In the genomic region with DNA sequence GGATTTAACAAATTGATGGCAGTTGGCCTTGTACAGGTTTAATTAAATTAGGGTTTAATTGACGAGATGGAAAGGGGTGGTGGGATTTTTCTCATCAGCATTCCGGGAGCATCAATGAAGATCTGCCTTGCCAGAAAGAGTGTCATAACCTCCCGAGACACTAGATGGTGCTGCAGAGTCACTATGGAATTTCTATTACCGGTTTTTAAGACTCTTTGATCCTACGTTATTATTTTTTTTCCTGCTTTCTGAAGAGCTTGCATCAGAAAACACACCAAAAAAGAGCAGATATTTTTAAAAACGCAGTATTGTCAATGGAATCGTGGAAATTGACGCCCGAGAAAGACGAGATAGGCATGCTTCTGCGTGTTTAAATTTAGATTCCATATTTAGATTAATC, we compare ENCODE assay signal across 8 mouse cellular contexts.
A peak's percentile ranks its signal among the peaks of the same experiment; 100 is the strongest.
DNase-seq lines count a peak whose midpoint lies in the region; ATAC-seq and TF ChIP-seq lines count a peak whose summit lies in the region.

No protein-coding gene starts in this region.

- H3K27me3 ChIP-seq in forebrain, postnatal 0 days (ENCODE audit: insufficient read depth, low read length): no peaks in the 10 kb centered on the region; the same call in 1 of the 2 replicates
- peaks cover 7% of the 10 kb centered on the region; the same call in 1 of the 2 replicates for H3K27me3 ChIP-seq in limb, embryonic 10.5 days (ENCODE audit: low read depth, poor library complexity, severe bottlenecking)
- no peaks in the 10 kb centered on the region for H3K27me3 ChIP-seq in myocyte (ENCODE audit: control insufficient read depth, insufficient read depth, insufficient read length)

- H3K4me1 ChIP-seq in forebrain, postnatal 0 days (ENCODE audit: insufficient read depth): 0 out of 2 replicates have a peak, but pooled peaks cover 3% of the 10 kb centered on the region
- peaks cover 15% of the 10 kb centered on the region for H3K4me1 ChIP-seq in limb, embryonic 10.5 days

- H3K4me2 ChIP-seq in forebrain, postnatal 0 days (ENCODE audit: low read depth): peak overlapping the region; percentile 8; the same call in 1 of the 2 replicates
- peak overlapping the region; percentile 66 for H3K4me2 ChIP-seq in myocyte (ENCODE audit: low read depth)

- H3K79me2 ChIP-seq in myocyte (ENCODE audit: control insufficient read depth, insufficient read depth): no peaks in the 10 kb centered on the region

- H3K4me3 ChIP-seq in forebrain, postnatal 0 days (ENCODE audit: low read depth, low read length): no peak overlapping the region
- H3K4me3 ChIP-seq in limb, embryonic 10.5 days: no peak overlapping the region
- H3K4me3 ChIP-seq in myocyte: no peak overlapping the region

- TF ChIP-seq CTCF in forebrain, postnatal 0 days (IDR thresholded peaks at IDR 0.05; ENCODE audit: low read depth): peak; percentile 83

- TF ChIP-seq POLR2A in myocyte (IDR thresholded peaks at IDR 0.05; ENCODE audit: insufficient read length, low read depth): no peak

- no peak overlapping the region for H3K9ac ChIP-seq in forebrain, postnatal 0 days

- WGBS in forebrain, postnatal 0 days: 8% methylated on average over 11 of the region's 11 CpGs
- WGBS in limb, embryonic 10.5 days: 22% methylated on average over 11 of the region's 11 CpGs

- H3K36me3 ChIP-seq in forebrain, postnatal 0 days (ENCODE audit: insufficient read depth): no peaks in the 10 kb centered on the region
- no peaks in the 10 kb centered on the region for H3K36me3 ChIP-seq in limb, embryonic 10.5 days
- H3K36me3 ChIP-seq in myocyte (ENCODE audit: control insufficient read depth, insufficient read depth): no peaks in the 10 kb centered on the region

- no peak overlapping the region for H3ac ChIP-seq in myocyte (ENCODE audit: control insufficient read depth, insufficient read length)

- H3K9me3 ChIP-seq in forebrain, postnatal 0 days (ENCODE audit: low read length): 0 out of 2 replicates have a peak, but pooled peaks cover 5% of the 10 kb centered on the region
- no peaks in the 10 kb centered on the region for H3K9me3 ChIP-seq in limb, embryonic 10.5 days (replicated peaks)

- ATAC-seq in forebrain, postnatal 0 days: no peak

- H3K27ac ChIP-seq in forebrain, postnatal 0 days (ENCODE audit: low read depth, low read length): 0 out of 2 replicates have a peak overlapping the region, but pooled peaks have one; percentile 37
- no peak overlapping the region for H3K27ac ChIP-seq in limb, embryonic 10.5 days

- peak; percentile 78 for DNase-seq in testis, postnatal 10 days (ENCODE audit: low spot score)
- DNase-seq in testis, postnatal 14 days (ENCODE audit: low spot score): no peak
- peak; percentile 24 for DNase-seq in c-Kit-positive CD71-positive TER-119-negative erythroid progenitor cells, embryonic 14.5 days (ENCODE audit: low read depth)
- DNase-seq in forebrain, postnatal 0 days: peak; percentile 95
- peak; percentile 17 to 63 for DNase-seq in kidney, adult 8-10 months
- peak; percentile 63 for DNase-seq in limb, embryonic 10.5 days (ENCODE audit: low spot score)
- peak; percentile 56 for DNase-seq in thymus, postnatal 4 days

TF ChIP-seq in myocyte, 11 proteins besides CTCF, POLR2A, EP300 and RAD21:
- TF ChIP-seq MYOG (IDR thresholded peaks at IDR 0.05; ENCODE audit: control insufficient read depth in 1 of 3, insufficient read depth in 1 of 3, insufficient read length in 2 of 3, low read depth in 2 of 3): no peak
- no peak for TF ChIP-seq SRF (IDR thresholded peaks at IDR 0.05; ENCODE audit: control insufficient read depth, insufficient read length, low read depth)
- TF ChIP-seq E2F4 (IDR thresholded peaks at IDR 0.05; ENCODE audit: insufficient read depth): no peak
- no peak for TF ChIP-seq USF1 (IDR thresholded peaks at IDR 0.05; ENCODE audit: low read depth)
- TF ChIP-seq CEBPB (IDR thresholded peaks at IDR 0.05; ENCODE audit: insufficient read depth, poor library complexity, severe bottlenecking): no peak
- no peak for TF ChIP-seq TCF12 (IDR thresholded peaks at IDR 0.05; ENCODE audit: insufficient read depth, poor library complexity, severe bottlenecking)
- no peak for TF ChIP-seq MYOD1 (IDR thresholded peaks at IDR 0.05; ENCODE audit: control insufficient read depth in 1 of 3, insufficient read length in 2 of 3, low read depth in 2 of 3)
